Mouse (Mus musculus) liver, embryonic 11.5 days (tissue): ENCODE measurements around the gene Etl4. TPM values are rescaled to one million over a fixed set of nuclear protein-coding genes. Genes with fewer than 3 reads are reported as not detected.

Experiments used
- ATAC-seq: fragments of 200-750 bp; cut with Nextera tagmentation; replicated peaks from 2 replicates; pipeline ENCODE4 v1.8.0; 2017; ENCODE audit warnings: moderate number of reproducible peaks, mild to moderate bottlenecking, moderate TSS enrichment, moderate library complexity; ENCODE audit not compliant: low FRiP score
- DNase-seq: peaks from one replicate; pipeline ENCODE4 v3.0.0-alpha.2; 2017; ENCODE audit warnings: low spot score
- H3K27ac ChIP-seq: fragments of 300-500 bp; sonication (generic); 2 replicates; pipeline ENCODE4 v1.5.1; 2014; ENCODE audit warnings: mild to moderate bottlenecking, low read depth, low read length, control low read depth
- H3K27me3 ChIP-seq: fragments of 300-500 bp; sonication (generic); replicated peaks from 2 replicates; pipeline ENCODE4 v1.6.1; 2014; ENCODE audit warnings: low read length, mixed read lengths; ENCODE audit not compliant: control insufficient read depth, insufficient read depth
- H3K36me3 ChIP-seq: fragments of 300-500 bp; sonication (generic); 2 replicates; pipeline ENCODE4 v1.6.1; 2014; ENCODE audit warnings: mild to moderate bottlenecking, low read length, moderate library complexity, mixed read lengths; ENCODE audit not compliant: control insufficient read depth, insufficient read depth
- H3K4me1 ChIP-seq: fragments of 300-500 bp; sonication (generic); replicated peaks from 2 replicates; pipeline ENCODE4 v1.6.1; 2014; ENCODE audit warnings: low read length, mixed read lengths; ENCODE audit not compliant: control insufficient read depth, insufficient read depth
- H3K4me2 ChIP-seq: fragments of 300-500 bp; sonication (generic); 2 replicates; pipeline ENCODE4 v1.6.1; 2014; ENCODE audit warnings: mild to moderate bottlenecking, control low read depth, moderate library complexity
- H3K4me3 ChIP-seq: fragments of 300-500 bp; sonication (generic); 2 replicates; pipeline ENCODE4 v1.5.1; 2014; ENCODE audit warnings: low read depth, low read length, control low read depth
- H3K9ac ChIP-seq: fragments of 300-500 bp; sonication (generic); 2 replicates; pipeline ENCODE4 v1.6.1; 2014; ENCODE audit warnings: low read depth, low read length, control low read depth
- H3K9me3 ChIP-seq: fragments of 300-500 bp; sonication (generic); 2 replicates; pipeline ENCODE4 v1.6.1; 2016; ENCODE audit warnings: low read length, inconsistent platforms, mixed read lengths; ENCODE audit not compliant: control insufficient read depth
- WGBS: fragments of 180-500 bp; shearing (Covaris S2); extraction: QIAGEN DNeasy Blood & Tissue Kit; methylation state at CpG from one replicate; pipeline ENCODE4 v1.1.7; 2014; 5-methylcytosine and 5-hydroxymethylcytosine counted together
- polyA plus RNA-seq: library from polyadenylated mRNA; unstranded; fragments of >200 nt; fragmentation: Nextera tagmentation; extraction: Ambion mirVana; gene quantifications from 2 replicates; pipeline ENCODE4 v1.2.1, GENCODE M21; 2014

Etl4 gene
- polyA plus RNA-seq, 1 experiment from 2014 or later = 17.9 TPM

- H3K4me1 ChIP-seq = peaks cover 4% of the 10 kb centered on the region; the same call in 1 of the 2 replicates
- no peak overlapping the region for H3K9ac ChIP-seq
- H3K4me2 ChIP-seq = no peak overlapping the region
- 68% methylated on average over 1 of the region's 1 CpGs for WGBS
- no peak for DNase-seq
- ATAC-seq = no peak
- no peaks in the 10 kb centered on the region for H3K9me3 ChIP-seq
- no peaks in the 10 kb centered on the region for H3K27me3 ChIP-seq
- no peaks in the 10 kb centered on the region for H3K36me3 ChIP-seq
- no peak overlapping the region for H3K4me3 ChIP-seq
- no peak overlapping the region for H3K27ac ChIP-seq
Observed at GRCm38 (mm10) chr2:20549996-20550395, 640.4 kb downstream of the Etl4 start.

GRCm38 (mm10) chr2:20555706-20556105 lies 646.1 kb downstream of the Etl4 start:
- WGBS = 52% methylated on average over 3 of the region's 3 CpGs
- Histone ChIP-seq H3K36me3 (no peaks in the 10 kb centered on the region), H3K4me2 (no peak overlapping the region), H3K4me3 (no peak overlapping the region), H3K27me3 (no peaks in the 10 kb centered on the region), H3K9me3 (no peaks in the 10 kb centered on the region), H3K27ac (no peak overlapping the region), H3K4me1 (no peaks in the 10 kb centered on the region), H3K9ac (no peak overlapping the region)
- ATAC-seq (no peak), DNase-seq (no peak)

GRCm38 (mm10) chr2:20559083-20559482 lies 649.5 kb downstream of the Etl4 start:
- Histone ChIP-seq H3K9ac (no peak overlapping the region), H3K27ac (no peak overlapping the region), H3K9me3 (no peaks in the 10 kb centered on the region), H3K4me2 (no peak overlapping the region), H3K36me3 (no peaks in the 10 kb centered on the region), H3K4me1 (no peaks in the 10 kb centered on the region), H3K4me3 (no peak overlapping the region), H3K27me3 (no peaks in the 10 kb centered on the region)
- no peak for ATAC-seq
- no peak for DNase-seq
- WGBS = 82% methylated on average over 5 of the region's 5 CpGs

- no peak overlapping the region for H3K9ac ChIP-seq
- no peaks in the 10 kb centered on the region for H3K9me3 ChIP-seq
- ATAC-seq = no peak
- DNase-seq = no peak
- no peaks in the 10 kb centered on the region for H3K4me1 ChIP-seq
- H3K27ac ChIP-seq = no peak overlapping the region
- no peaks in the 10 kb centered on the region for H3K36me3 ChIP-seq
- H3K4me2 ChIP-seq = no peak overlapping the region
- no peaks in the 10 kb centered on the region for H3K27me3 ChIP-seq
- 51% methylated on average over 2 of the region's 2 CpGs for WGBS
- no peak overlapping the region for H3K4me3 ChIP-seq
Observed at GRCm38 (mm10) chr2:20559723-20560122, 650.1 kb downstream of the Etl4 start.

GRCm38 (mm10) chr2:20560581-20560980 lies 651.0 kb downstream of the Etl4 start:
- H3K4me3 ChIP-seq = no peak overlapping the region
- H3K9ac ChIP-seq = no peak overlapping the region
- no peaks in the 10 kb centered on the region for H3K36me3 ChIP-seq
- no peaks in the 10 kb centered on the region for H3K4me1 ChIP-seq
- no peak overlapping the region for H3K27ac ChIP-seq
- no peak overlapping the region for H3K4me2 ChIP-seq
- ATAC-seq (no peak), DNase-seq (no peak)
- H3K9me3 ChIP-seq = no peaks in the 10 kb centered on the region
- no peaks in the 10 kb centered on the region for H3K27me3 ChIP-seq
- 91% methylated on average over 9 of the region's 9 CpGs for WGBS

- ATAC-seq = no peak
- Histone ChIP-seq H3K9ac (no peak overlapping the region), H3K4me3 (no peak overlapping the region), H3K27ac (no peak overlapping the region), H3K36me3 (no peaks in the 10 kb centered on the region), H3K9me3 (no peaks in the 10 kb centered on the region), H3K4me1 (no peaks in the 10 kb centered on the region), H3K4me2 (no peak overlapping the region), H3K27me3 (no peaks in the 10 kb centered on the region)
- DNase-seq = no peak
- 47% methylated on average over 6 of the region's 6 CpGs for WGBS
Observed at GRCm38 (mm10) chr2:20563036-20563435, 653.5 kb downstream of the Etl4 start.

- no peak overlapping the region for H3K4me3 ChIP-seq
- no peak overlapping the region for H3K4me2 ChIP-seq
- 93% methylated on average over 1 of the region's 1 CpGs for WGBS
- DNase-seq (no peak), ATAC-seq (no peak)
- H3K36me3 ChIP-seq = no peaks in the 10 kb centered on the region
- H3K4me1 ChIP-seq = no peaks in the 10 kb centered on the region
- no peak overlapping the region for H3K9ac ChIP-seq
- H3K27ac ChIP-seq = no peak overlapping the region
- no peaks in the 10 kb centered on the region for H3K27me3 ChIP-seq
- H3K9me3 ChIP-seq = no peaks in the 10 kb centered on the region
Observed at GRCm38 (mm10) chr2:20568456-20568855, 658.9 kb downstream of the Etl4 start.

- Histone ChIP-seq H3K27me3 (no peaks in the 10 kb centered on the region), H3K9ac (no peak overlapping the region), H3K4me2 (no peak overlapping the region), H3K4me1 (no peaks in the 10 kb centered on the region), H3K9me3 (no peaks in the 10 kb centered on the region), H3K36me3 (no peaks in the 10 kb centered on the region), H3K4me3 (no peak overlapping the region), H3K27ac (no peak overlapping the region)
- no peak for ATAC-seq
- 78% methylated on average over 1 of the region's 1 CpGs for WGBS
- DNase-seq = no peak
Observed at GRCm38 (mm10) chr2:20571940-20572339, 662.4 kb downstream of the Etl4 start.

GRCm38 (mm10) chr2:20580331-20580730 lies 670.8 kb downstream of the Etl4 start:
- no peaks in the 10 kb centered on the region for H3K27me3 ChIP-seq
- H3K4me2 ChIP-seq = no peak overlapping the region
- H3K36me3 ChIP-seq = no peaks in the 10 kb centered on the region
- H3K4me3 ChIP-seq = no peak overlapping the region
- no peaks in the 10 kb centered on the region for H3K4me1 ChIP-seq
- ATAC-seq (no peak), DNase-seq (no peak)
- no peak overlapping the region for H3K9ac ChIP-seq
- H3K27ac ChIP-seq = no peak overlapping the region
- no peaks in the 10 kb centered on the region for H3K9me3 ChIP-seq
- WGBS = 65% methylated on average over 3 of the region's 3 CpGs
